Mouse (Mus musculus): ENCODE data around the gene Slc9a8.

The Slc9a8 gene

GRCm38 (mm10) chr2:167506546-167507260 lies 85.2 kb downstream of the Slc9a8 start:
- in situ Hi-C loops (cut with MboI, MseI): no loop called here

GRCm38 (mm10) chr2:167507719-167508385 lies 86.3 kb downstream of the Slc9a8 start:
- in situ Hi-C loops (cut with MboI, MseI): no loop called here

GRCm38 (mm10) chr2:167508569-167508968 lies 87.1 kb downstream of the Slc9a8 start:
- in situ Hi-C loops (cut with MboI, MseI): no loop called here

GRCm38 (mm10) chr2:167510485-167510884 lies 89.0 kb downstream of the Slc9a8 start:
- in situ Hi-C loops (cut with MboI, MseI): no loop called here

DNA sequence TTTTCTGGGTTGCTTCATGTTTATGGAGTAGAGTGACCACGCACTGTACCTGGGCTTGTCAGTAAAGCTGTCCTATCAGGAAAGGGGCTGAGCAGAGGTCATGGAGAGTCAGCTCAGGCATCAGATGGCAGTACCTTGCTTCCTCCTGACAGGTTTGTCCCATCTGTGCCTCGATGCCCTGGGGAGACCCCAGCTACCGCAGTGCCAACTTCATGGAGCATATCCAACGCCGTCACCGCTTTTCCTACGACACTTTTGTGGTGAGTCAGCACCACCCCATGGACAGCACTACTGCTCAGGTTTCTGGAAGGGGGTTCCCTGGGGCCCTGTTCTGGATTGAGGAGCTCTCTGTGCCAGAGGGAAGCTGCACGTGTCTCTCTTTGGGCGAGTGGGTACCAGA lies 90.9 kb downstream of the Slc9a8 start:
- in situ Hi-C loops (cut with MboI, MseI): no loop called here

DNA sequence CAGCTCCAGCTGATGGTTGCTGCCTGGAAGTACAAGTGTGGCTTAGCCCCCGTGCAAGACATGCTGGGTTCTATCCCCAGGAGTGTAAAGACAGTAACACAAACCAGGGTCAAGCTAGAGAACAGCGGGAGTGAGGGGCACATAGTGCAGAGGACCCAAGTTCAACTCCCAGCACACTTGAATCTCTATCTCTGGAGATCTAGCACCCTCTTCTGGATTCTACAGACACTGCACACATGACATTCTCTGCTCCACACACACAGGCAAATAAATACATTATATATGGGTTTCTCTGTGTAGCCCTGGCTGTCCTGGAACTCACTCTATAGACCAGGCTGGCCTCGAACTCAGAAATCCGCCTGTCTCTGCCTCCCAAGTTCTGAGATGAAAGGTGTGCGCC lies 91.5 kb downstream of the Slc9a8 start:
- in situ Hi-C loops (cut with MboI, MseI): no loop called here

GRCm38 (mm10) chr2:167514641-167515040 lies 93.1 kb downstream of the Slc9a8 start:
- in situ Hi-C loops (cut with MboI, MseI): no loop called here

DNA sequence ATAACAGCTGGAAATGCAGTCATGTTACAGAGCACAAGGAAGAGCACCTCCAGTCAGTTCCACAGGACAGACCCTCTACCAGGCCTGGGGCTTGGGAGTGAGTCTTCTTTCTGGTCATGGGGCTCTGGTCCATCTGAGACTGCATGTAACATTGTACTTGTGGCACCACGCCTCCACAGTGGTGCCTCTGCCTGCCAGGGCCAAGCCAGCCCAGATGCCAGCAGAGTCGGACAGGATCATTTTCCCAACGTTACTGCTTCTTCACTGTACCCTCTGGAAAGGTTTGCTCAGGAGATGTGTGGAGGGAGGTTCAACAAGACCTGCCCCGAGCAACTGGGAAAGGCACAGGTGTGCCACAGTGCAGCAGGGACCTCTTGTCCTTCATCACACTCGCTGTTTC lies 94.2 kb downstream of the Slc9a8 start:
- in situ Hi-C loops (cut with MboI, MseI): no loop called here

GRCm38 (mm10) chr2:167519606-167520252 lies 98.2 kb downstream of the Slc9a8 start:
- in situ Hi-C loops (cut with MboI, MseI): no loop called here
